Mouse (Mus musculus) layer of hippocampus, adult 9-11 months (tissue): ENCODE results near the gene Plce1.

Source experiments
- DNase-seq: peaks from one replicate; pipeline ENCODE4 v3.0.0; 2022

Gene Plce1

DNA sequence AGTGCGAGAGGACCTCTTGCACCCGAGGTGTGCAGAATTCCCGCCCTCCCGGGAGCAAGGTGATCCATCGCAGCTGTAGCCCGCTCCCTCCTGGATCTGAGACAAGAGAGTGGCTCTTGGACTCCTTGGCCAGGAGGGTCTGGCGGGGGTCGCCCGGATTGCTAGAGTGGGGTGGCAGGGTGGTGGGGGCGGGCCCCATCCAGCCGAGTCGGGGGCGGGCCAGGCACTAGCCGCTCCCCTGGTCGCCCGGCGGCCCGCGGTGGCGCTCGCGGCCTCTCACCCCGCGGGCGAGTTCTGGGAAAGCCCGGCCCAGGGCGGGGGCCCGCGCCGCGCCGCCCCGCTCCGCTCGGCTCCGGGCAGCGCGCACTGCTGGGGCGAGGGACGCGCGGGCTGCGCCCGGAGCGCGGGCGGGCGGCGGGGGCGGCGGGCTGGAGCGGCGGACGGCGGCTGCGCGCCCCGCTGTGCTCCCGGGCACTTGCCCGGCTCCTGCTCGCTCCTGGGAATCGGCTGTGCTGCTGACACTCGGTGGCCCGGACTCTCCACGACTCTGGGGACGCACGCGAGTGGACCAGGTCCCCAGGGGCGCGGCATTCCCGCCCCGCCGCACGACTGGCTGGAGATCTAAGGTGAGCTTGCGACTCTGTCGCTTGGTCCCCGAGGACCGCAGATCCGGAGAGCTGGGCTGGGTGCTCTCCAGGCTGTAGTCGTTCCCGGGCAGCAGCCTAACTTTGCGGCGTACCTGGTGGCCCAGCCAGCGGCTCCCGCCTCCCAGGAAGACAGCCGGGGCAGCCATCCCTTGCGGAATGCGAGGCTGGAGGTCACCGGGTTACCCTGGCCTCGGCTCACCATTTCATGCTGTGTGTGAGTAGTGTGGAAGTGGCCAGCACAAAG is at the start of gene Plce1:
TSS of gene Plce1 (plus strand) at position 379 of the 891 bp plus-strand sequence.
- DNase-seq = no peak

DNA sequence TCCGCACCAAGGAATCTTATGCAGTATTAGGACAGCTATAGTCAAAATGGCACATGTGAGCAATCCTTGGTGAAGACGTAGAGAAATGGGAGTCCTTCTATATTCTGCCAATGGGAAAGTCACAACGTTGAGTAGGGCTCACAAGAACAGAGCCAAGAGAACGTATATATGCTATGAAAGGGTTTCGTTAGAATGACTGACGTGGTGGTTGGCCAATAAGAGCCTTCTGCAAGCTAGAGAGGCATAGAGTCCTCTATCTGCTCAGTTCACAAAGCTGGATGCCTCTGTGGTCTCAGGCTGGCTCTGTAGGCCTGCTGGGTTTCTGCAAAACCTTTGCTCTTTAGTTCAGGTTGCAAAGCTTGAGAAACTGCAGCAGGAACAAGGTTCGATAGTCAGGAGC is 49.6 kb upstream of the Plce1 start:
- no peak for DNase-seq

DNA sequence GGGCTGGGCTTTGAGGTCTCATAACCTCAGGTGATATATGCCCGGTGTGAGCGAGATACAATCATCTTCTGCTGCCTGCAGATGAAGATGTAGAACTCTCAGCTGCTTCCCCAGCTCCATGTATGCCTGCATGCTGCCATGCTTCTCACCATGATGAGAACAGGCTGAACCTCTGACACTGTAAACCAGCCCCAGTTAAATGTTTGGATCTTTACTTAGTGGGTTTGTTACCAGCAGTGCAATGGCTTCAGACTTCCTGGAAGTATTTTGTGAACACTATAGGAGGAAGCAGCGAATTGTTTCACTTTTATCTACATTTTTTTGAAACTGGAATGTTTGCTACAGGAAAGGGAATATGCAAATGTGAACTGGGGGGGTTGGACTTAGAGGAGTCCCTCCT is 48.9 kb upstream of the Plce1 start:
- DNase-seq = no peak

GRCm38 (mm10) chr19:38433381-38433780 is 47.5 kb upstream of the Plce1 start:
- peak; percentile 76 for DNase-seq

DNA sequence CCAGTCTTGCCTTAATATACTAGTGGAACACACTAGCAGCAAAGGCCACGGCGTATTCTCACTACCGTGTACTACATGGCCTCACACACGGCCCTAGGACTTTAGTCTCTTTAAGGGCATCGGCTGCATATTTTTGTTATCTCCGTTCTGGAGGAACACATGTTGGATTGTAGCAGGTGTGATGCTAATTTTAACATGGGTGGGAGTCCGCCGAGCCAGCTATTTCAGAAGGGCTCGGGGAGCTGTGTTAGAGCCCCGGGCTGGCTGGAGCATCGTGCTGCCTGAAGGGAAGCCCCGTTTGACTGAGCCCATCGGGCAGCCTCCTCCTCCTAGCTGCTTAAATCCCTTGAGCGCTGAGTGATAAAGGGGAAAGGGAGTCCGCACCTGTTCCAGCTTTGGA is 45.7 kb upstream of the Plce1 start:
- DNase-seq = peak; percentile 31

DNA sequence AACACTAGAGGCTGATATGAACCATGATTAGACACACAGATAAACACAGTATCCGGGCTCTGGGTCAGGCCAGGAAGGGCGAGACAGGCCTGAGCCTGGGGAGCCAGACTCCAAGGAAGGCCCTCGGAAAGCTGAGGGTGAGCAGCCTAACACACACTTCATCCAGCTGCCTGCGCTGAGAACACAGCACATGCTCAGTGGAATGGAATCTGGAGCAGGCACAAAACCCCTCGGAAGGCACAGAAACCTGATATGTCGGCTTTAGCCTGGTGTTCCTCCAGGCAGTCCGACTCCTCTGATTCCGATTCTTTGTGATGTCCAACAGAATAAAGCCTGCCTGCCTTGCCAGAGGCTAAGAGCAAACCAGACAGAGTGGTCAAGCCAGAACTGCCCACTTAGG is 39.0 kb upstream of the Plce1 start:
- DNase-seq = no peak

GRCm38 (mm10) chr19:38445758-38446157 is 35.2 kb upstream of the Plce1 start:
- DNase-seq = no peak

- DNase-seq = peak; percentile 21
These were observed 25.7 kb upstream of the Plce1 start for GRCm38 (mm10) chr19:38455228-38455627.

GRCm38 (mm10) chr19:38458996-38459395 is 21.9 kb upstream of the Plce1 start:
- no peak for DNase-seq

DNA sequence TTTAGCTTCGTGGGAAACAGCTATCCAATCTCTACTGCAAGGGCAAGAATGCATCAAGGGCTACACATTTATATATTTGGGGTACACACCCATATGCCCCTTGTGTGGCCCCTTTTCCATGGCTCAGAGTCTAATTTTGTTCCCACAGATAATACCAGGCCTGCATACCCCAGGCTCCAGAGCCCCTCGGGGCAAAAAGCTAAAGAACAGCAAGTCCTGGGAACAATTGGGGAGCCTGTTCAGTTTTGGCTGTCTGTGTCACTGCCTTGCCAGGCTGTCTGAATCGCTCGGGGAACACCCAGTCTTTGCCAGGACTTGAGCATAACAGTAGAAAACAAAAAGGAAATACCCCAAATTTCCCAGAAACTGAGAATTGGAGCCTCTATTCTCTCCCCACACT is 20.2 kb upstream of the Plce1 start:
- DNase-seq = no peak

GRCm38 (mm10) chr19:38470257-38470893 is 10.5 kb upstream of the Plce1 start:
- no peak for DNase-seq

- DNase-seq = no peak
These were observed 5.5 kb upstream of the Plce1 start for GRCm38 (mm10) chr19:38475394-38475793.

- no peak for DNase-seq
These were observed 2.6 kb upstream of the Plce1 start for GRCm38 (mm10) chr19:38478286-38478685.

DNA sequence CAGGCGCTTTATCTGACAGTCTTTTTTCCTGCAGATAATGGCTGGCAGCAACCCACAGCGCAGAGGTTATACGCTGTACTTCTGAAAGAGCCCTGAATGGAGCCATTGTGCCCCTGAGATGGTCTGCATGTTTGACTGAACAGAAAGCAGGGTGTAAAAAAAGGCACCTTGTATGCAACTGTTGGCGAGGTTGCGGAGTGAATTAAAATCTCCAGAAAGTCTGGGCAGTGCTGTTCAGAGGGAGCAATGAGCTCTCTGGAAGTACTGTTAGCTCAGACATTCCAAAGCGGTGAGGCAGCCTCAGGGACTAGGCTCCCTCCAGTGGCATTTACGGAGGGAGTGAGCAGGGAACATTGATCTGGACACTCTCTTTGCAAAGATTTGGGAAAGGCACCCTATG is 2.0 kb upstream of the Plce1 start:
- peak; percentile 15 for DNase-seq

- DNase-seq = no peak
These were observed 1.4 kb upstream of the Plce1 start for GRCm38 (mm10) chr19:38479473-38479872.

DNA sequence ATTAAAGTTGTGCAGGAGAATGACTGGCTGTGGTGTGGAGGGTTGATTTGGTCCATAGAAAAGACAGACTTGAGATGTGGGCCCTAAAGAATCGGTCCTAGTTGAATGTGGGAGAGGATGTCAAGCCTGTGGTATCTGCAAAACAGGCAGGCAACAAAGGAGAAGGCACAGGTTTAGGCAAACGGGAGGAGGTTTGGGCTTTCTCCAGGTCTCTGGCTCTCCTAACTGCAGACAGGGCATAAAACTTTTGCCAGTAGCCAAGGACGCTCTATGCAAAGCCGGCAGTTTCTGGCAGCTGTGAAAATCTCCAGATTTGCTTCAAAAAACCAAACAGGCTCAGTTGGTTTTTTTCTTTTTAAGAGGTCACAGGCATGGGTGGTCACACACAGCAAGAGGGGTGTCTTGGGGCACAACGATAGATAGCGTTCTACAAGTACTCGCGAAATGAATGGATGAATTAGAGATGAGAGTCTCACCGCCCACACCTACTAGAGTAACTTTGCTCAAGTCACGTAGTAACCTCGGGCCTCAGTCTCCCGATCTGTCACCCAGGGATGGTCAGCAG is 671 bp upstream of the Plce1 start:
- no peak for DNase-seq

DNA sequence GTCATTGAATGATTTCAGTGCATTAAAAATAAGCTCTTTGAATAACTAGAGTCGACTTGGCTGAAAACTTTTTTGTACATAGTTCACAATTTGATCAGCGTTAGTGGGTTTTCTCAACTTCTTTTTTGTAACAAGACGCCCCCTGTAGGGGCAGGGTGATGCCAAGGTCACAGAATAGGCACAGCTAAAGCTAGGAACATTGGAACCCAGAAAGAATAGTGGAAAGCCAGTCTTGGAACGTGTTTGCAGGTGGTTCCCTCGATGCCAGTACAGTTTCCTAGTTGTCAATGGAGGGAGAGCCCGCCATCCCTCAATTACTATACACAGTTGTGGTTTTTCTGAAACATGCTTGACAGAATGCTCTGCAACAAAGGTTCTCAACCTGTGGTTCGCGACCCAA is 997 bp downstream of the Plce1 start:
- DNase-seq = no peak

GRCm38 (mm10) chr19:38482406-38483181 is 1.7 kb downstream of the Plce1 start:
- DNase-seq = no peak

DNA sequence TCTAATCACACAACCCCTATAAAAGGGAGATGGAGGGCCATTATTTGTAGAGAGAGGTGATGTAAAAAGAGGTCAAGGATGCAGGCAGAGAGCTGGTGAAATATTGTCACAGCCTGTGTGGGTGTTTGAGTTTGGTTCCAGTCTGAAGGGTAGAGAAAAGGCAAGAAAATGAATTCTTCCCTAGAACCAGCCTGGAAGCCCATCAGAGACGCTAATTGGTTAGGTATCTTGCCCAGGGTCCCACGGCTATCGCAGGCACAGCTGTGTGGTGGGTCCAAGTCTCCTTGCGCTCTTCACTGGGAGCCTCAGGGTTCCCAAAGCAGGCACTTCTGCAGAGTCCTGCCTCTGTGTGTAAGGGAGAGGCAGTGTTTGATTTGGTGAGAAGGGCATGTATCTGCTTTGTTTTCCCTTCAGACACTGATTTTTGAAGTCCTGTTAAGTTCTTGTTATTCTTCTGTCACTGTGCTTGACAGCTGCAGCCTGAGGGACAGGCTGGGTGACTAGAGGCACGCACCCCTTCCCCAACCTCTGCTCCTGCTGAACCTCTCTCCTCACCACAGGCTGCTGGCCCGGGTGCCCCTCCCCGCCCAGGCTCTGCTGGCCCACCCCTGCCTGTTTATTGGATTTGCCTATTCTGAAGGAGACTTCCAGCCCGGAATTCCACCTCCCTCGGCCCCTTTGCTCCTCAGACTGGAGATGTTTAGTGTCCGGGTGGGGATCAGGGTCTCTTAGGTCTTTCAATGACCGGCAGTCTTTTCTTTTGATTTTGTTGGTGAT is 5.1 kb downstream of the Plce1 start:
- DNase-seq = no peak

DNA sequence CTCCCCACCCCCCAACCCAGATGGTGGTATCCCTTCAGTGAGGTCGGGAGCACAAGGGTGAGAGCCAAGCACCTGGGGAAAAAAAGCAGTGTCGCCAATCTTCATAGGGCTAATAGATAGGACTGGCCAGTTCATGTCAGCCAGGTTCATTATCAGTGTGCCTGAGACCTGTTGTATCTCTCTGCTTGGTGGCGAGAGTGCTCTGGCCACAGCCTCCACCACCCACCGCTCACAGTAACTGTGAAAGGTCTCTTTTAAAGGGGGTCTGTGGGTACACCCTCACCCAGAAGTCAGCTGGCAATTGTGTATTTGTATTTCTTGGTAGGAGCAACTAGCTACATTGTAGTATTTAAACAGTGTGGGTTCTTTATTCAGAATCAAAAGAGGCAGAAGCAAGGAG is 6.6 kb downstream of the Plce1 start:
- DNase-seq = no peak

DNA sequence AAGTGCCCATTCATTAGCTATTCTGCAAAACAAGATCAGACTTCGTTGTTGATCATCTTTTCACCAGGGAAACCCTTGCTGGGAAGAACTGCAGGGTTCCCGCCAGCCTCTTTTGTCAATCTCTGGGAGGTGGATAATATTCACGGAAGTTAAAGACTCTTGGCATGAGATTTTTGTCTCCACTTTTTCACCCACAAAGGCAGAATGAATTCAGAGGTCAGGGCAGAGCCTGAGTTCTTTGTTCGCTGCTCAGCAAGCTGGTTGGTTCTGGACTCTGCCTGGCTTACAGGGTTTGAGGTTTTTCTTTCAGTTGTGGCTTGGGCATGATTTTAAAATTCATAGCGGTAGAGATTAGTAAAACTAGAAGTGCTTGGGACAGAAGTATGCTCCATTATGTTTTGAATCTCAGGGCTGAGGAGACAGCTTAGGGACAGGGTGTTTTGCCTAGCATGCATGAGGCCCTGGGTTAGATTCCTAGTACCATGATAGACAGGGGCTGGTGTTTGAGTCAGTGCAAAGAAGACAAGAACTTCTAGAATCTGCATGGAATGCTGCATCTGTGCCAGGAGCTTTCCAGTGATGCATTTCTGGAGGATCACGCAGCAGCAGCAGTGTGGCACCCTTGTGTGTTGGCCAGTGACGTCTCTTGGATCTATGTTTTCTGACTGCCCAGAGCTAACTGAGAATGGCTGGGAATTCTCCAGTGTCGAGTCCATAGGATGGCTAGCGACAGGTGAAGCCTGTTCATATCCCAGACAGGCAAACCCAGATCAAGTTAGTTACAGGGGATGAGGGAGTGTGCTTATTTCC is 7.4 kb downstream of the Plce1 start:
- no peak for DNase-seq

- no peak for DNase-seq
These were observed 17.3 kb downstream of the Plce1 start for GRCm38 (mm10) chr19:38498233-38498632.
